Mouse (Mus musculus) intestine, postnatal 0 days (tissue): Measurements from ENCODE around the gene Atf2. TPM values are rescaled to one million over a fixed set of nuclear protein-coding genes. Genes with fewer than 3 reads are reported as not detected.

Experiments
- ATAC-seq: fragments of 200-750 bp; cut with Nextera tagmentation; 2 replicates; pipeline ENCODE4 v1.8.0; 2017; ENCODE audit warnings: mild to moderate bottlenecking, moderate TSS enrichment, moderate library complexity
- H3K27ac ChIP-seq: fragments of 300-500 bp; sonication (generic); 2 replicates; pipeline ENCODE4 v1.5.1; 2014; ENCODE audit warnings: mild to moderate bottlenecking, low read depth, low read length, moderate library complexity
- H3K27me3 ChIP-seq: fragments of 300-500 bp; sonication (generic); replicated peaks from 2 replicates; pipeline ENCODE4 v1.6.1; 2014; ENCODE audit warnings: low read length, mixed read lengths; ENCODE audit not compliant: control insufficient read depth, insufficient read depth
- H3K36me3 ChIP-seq: fragments of 300-500 bp; sonication (generic); 2 replicates; pipeline ENCODE4 v1.6.1; 2014; ENCODE audit warnings: mild to moderate bottlenecking, moderate library complexity; ENCODE audit not compliant: control insufficient read depth, insufficient read depth
- H3K4me1 ChIP-seq: fragments of 300-500 bp; sonication (generic); replicated peaks from 2 replicates; pipeline ENCODE4 v1.6.1; 2014; ENCODE audit warnings: antibody characterized with exemption, low read length, mixed read lengths; ENCODE audit not compliant: control insufficient read depth, insufficient read depth
- H3K4me2 ChIP-seq: fragments of 300-500 bp; sonication (generic); replicated peaks from 2 replicates; pipeline ENCODE4 v1.6.1; 2014; ENCODE audit warnings: low read depth, mild to moderate bottlenecking, moderate library complexity
- H3K4me3 ChIP-seq: fragments of 300-500 bp; sonication (generic); 2 replicates; pipeline ENCODE4 v1.5.1; 2014; ENCODE audit warnings: low read depth, low read length
- H3K9ac ChIP-seq: fragments of 300-500 bp; sonication (generic); 2 replicates; pipeline ENCODE4 v1.6.1; 2014; ENCODE audit warnings: mild to moderate bottlenecking, low read depth, low read length
- H3K9me3 ChIP-seq: fragments of 300-500 bp; sonication (generic); 2 replicates; pipeline ENCODE4 v1.6.1; 2016; ENCODE audit warnings: mixed run types; ENCODE audit not compliant: control insufficient read depth
- CTCF ChIP-seq: sonication (generic); IDR thresholded peaks from 2 replicates; pipeline ENCODE4 v1.5.1; 2016; ENCODE audit warnings: low read depth, mild to moderate bottlenecking, control low read depth, antibody characterized with exemption, moderate library complexity
- WGBS: fragments of 180-500 bp; shearing (Covaris S2); extraction: QIAGEN DNeasy Blood & Tissue Kit; methylation state at CpG from one replicate; pipeline ENCODE4 v1.1.7; 2014; 5-methylcytosine and 5-hydroxymethylcytosine counted together
- polyA plus RNA-seq: library from polyadenylated mRNA; unstranded; fragments of >200 nt; fragmentation: Nextera tagmentation; extraction: Ambion mirVana; gene quantifications from 2 replicates; pipeline ENCODE4 v1.2.1, GENCODE M21; 2015

The Atf2 gene
- polyA plus RNA-seq, 1 experiment from 2014 or later: 24.2 TPM

GRCm38 (mm10) chr2:73925539-73925938 is 33.1 kb upstream of the Atf2 start:
- Histone ChIP-seq H3K9ac (no peak overlapping the region), H3K36me3 (no peaks in the 10 kb centered on the region), H3K9me3 (0 out of 2 replicates have a peak, but pooled peaks cover 3% of the 10 kb centered on the region), H3K4me1 (no peaks in the 10 kb centered on the region), H3K4me3 (no peak overlapping the region), H3K27me3 (no peaks in the 10 kb centered on the region), H3K27ac (no peak overlapping the region), H3K4me2 (no peak overlapping the region)
- peak; percentile 7; the same call in 1 of the 2 replicates for TF ChIP-seq CTCF
- ATAC-seq: no peak
- 70% methylated on average over 3 of the region's 3 CpGs for WGBS

DNA sequence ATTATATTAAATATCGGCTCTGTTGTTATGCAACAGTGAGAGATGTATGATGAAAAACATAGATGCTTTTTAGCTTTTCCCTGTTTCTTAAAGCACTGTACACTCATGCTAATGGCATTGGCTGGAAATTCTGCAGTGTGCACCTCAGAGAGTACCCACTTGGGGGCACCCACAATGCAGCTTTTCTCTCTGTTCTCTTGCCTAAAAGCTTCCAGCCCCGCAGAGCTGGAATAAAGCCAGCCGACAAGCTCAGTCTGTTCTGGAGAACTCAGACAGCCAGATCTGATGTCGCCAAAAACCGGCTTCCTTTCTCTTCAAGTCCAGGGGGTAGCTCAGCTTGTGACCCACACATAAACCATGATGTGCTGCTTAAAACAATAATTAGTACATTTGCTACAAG is 32.6 kb upstream of the Atf2 start:
- TF ChIP-seq CTCF: peak; percentile 70
- 21% methylated on average over 5 of the region's 5 CpGs for WGBS
- Histone ChIP-seq H3K4me3 (no peak overlapping the region), H3K9me3 (0 out of 2 replicates have a peak, but pooled peaks cover 2% of the 10 kb centered on the region), H3K27me3 (no peaks in the 10 kb centered on the region), H3K9ac (no peak overlapping the region), H3K36me3 (no peaks in the 10 kb centered on the region), H3K27ac (no peak overlapping the region), H3K4me1 (no peaks in the 10 kb centered on the region), H3K4me2 (no peak overlapping the region)
- no peak for ATAC-seq

DNA sequence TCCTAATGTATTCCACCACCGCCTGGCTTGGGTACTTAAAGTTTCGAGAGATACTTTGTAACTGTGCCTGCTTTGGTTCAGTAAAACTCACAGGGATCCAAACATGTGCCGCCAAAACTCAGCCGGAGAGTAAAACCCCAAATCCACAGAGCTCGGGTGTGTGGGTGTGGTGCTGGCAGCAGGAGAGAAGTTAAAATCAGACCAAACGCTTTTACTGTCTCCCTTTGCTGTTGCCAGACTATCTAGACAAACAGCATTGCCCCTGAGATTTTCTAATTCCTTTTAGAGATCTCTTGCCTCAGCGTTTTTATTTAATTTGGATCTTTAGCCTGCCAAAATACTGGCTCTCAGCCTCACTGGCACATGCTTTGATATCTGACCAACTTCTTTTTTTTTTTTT is 27.2 kb upstream of the Atf2 start:
- no peak for ATAC-seq
- Histone ChIP-seq H3K9ac (no peak overlapping the region), H3K9me3 (no peaks in the 10 kb centered on the region), H3K36me3 (no peaks in the 10 kb centered on the region), H3K27ac (no peak overlapping the region), H3K4me2 (no peak overlapping the region), H3K27me3 (no peaks in the 10 kb centered on the region), H3K4me1 (no peaks in the 10 kb centered on the region), H3K4me3 (no peak overlapping the region)
- no peak for TF ChIP-seq CTCF
- WGBS: 76% methylated on average over 7 of the region's 7 CpGs

- Histone ChIP-seq H3K4me1 (no peaks in the 10 kb centered on the region; the same call in 1 of the 2 replicates), H3K36me3 (peaks cover 19% of the 10 kb centered on the region), H3K9me3 (no peaks in the 10 kb centered on the region), H3K4me3 (no peak overlapping the region), H3K27me3 (no peaks in the 10 kb centered on the region), H3K9ac (no peak overlapping the region), H3K27ac (no peak overlapping the region), H3K4me2 (no peak overlapping the region)
- WGBS: 58% methylated on average over 3 of the region's 3 CpGs
- no peak for ATAC-seq
- no peak for TF ChIP-seq CTCF
These were observed 19.8 kb upstream of the Atf2 start for GRCm38 (mm10) chr2:73912264-73912663.

- no peak for TF ChIP-seq CTCF
- Histone ChIP-seq H3K27ac (peak within 1 kb of the TSS; percentile 96), H3K27me3 (no peaks in the 10 kb centered on the region), H3K9me3 (no peaks in the 10 kb centered on the region), H3K9ac (peak within 1 kb of the TSS; percentile 97), H3K4me1 (no peaks in the 10 kb centered on the region; the same call in 1 of the 2 replicates), H3K36me3 (peaks cover 27% of the 10 kb centered on the region), H3K4me3 (peak within 1 kb of the TSS; percentile 74), H3K4me2 (peak within 1 kb of the TSS; percentile 75)
- under 1% methylated on average over 38 of the region's 38 CpGs for WGBS
- ATAC-seq: peak; percentile 91
These were observed 18.8 kb upstream of the Atf2 start, which contains the start of gene Atp5g3 for GRCm38 (mm10) chr2:73911175-73911700. Gene Atp5g3 (minus strand): TSS chr2:73911326.

DNA sequence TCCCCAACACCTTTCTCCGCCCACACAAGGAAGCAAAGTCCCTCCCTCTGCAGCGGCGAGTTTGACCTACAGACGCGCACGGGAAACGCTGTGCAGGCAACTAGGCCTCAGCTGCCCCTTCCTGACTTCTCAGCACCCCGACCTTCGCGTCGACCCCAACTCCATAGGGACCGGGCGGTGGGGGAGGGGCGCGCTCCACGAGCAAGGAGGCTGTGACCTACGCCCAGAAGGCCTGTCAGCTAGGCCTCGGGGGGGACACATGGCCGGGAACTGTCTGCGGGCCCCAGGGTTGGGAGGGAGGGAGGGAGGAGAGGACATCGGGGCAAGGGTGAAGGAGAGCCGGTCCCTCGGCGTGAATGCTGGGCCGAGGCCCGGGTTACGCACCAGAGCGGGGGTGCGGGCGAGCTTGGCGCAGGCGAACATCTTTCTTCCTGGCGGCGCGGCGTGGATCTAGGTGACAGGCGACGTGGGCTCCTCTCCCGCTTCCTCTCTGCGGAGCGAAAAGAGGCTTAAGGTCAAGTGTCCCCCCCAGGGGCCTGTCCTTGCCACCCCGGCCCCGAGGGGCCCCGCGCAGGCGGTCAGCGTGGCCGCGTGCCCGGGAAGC is 18.2 kb upstream of the Atf2 start:
- H3K36me3 ChIP-seq: peaks cover 27% of the 10 kb centered on the region
- H3K9me3 ChIP-seq: no peaks in the 10 kb centered on the region
- TF ChIP-seq CTCF: no peak
- under 1% methylated on average over 46 of the region's 50 CpGs for WGBS
- H3K4me1 ChIP-seq: no peaks in the 10 kb centered on the region; the same call in 1 of the 2 replicates
- peak; percentile 49 for ATAC-seq
- peak overlapping the region; percentile 75 for H3K4me2 ChIP-seq
- peak overlapping the region; percentile 96 for H3K27ac ChIP-seq
- peak overlapping the region; percentile 74 for H3K4me3 ChIP-seq
- H3K9ac ChIP-seq: peak overlapping the region; percentile 97
- H3K27me3 ChIP-seq: no peaks in the 10 kb centered on the region
